8 mouse cellular contexts compared by ENCODE assay signal in the genomic region with DNA sequence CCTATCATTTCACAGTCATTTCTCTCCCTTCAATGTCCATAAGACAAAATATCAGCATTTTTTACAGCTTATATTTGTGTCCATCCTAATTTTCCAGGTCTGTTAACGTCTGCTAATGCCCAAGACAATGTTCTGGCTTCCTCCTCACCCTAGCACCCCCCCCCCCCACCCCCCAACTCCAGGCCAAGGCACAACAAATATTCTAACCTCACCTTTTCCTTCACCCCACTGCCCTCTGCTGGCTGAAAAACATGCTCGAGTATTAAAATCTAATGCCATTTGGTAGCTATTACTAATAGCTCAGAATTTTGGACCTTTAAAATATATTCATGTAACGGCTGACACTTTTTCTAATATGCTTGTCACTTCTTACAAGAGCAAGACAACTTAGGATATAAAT. TPM values are rescaled to one million over a fixed set of nuclear protein-coding genes. Genes with fewer than 3 reads are reported as not detected.
DNase-seq lines count a peak whose midpoint lies in the region; ATAC-seq and TF ChIP-seq lines count a peak whose summit lies in the region.
"Had no signal": no experiment of that assay in that cellular context is flagged by ENCODE, and none has a peak within 500 bp of the region (broad histone marks: within the 10 kb centered on the region; RNA-seq: fewer than 3 reads in every experiment).

No protein-coding gene starts in this region.

- H3K4me2 ChIP-seq in liver, postnatal 0 days (ENCODE audit: low read depth, low read length), result no peak overlapping the region

- H3K9ac ChIP-seq in liver, postnatal 0 days (replicated peaks), result no peak overlapping the region

- TF ChIP-seq EP300 in liver, postnatal 0 days (IDR thresholded peaks at IDR 0.05; ENCODE audit: low read depth), result no peak

- no peaks in the 10 kb centered on the region for H3K36me3 ChIP-seq in liver, postnatal 0 days (replicated peaks; ENCODE audit: insufficient read depth, low read length)

- ATAC-seq in liver, postnatal 0 days, result no peak

- intact Hi-C loops in left cerebral cortex, postnatal 4 days (cut with DNase I), result no loop called here
- intact Hi-C loops in left cerebral cortex, postnatal 36 days (cut with DNase I), result loop anchor here (5.0 kb wide), 1 partner anchor 44 kb away; the partner anchor contains the start of genes Clcn2 and Polr2h

- DNase-seq in left cerebral cortex, postnatal 4 days, result peak; percentile 66
- DNase-seq in left cerebral cortex, postnatal 36 days (ENCODE audit: low spot score in 2 of 2), result no peak
- DNase-seq in MEL-GATA-1-ER (ENCODE audit: extremely low read depth, low read depth), result peak; percentile 16
- peak; percentile 65 to 76 for DNase-seq in adrenal gland, postnatal 36 days
- DNase-seq in forelimb bud, embryonic 11.5 days (ENCODE audit: low read depth, low spot score), result peak; percentile 48
- DNase-seq in liver, postnatal 0 days, result peak; percentile 56
- no peak for DNase-seq in frontal cortex, postnatal 36 days (ENCODE audit: low spot score in 2 of 2)

- no peaks in the 10 kb centered on the region for H3K9me3 ChIP-seq in liver, postnatal 0 days (ENCODE audit: low read length)

- 2% methylated on average over 3 of the region's 3 CpGs for WGBS in liver, postnatal 0 days (ENCODE audit: insufficient replicate concordance)

- TF ChIP-seq CTCF in liver, postnatal 0 days (IDR thresholded peaks at IDR 0.05; ENCODE audit: low read depth), result peak; percentile 72

- no peaks in the 10 kb centered on the region for H3K4me1 ChIP-seq in liver, postnatal 0 days (ENCODE audit: insufficient read depth)

- H3K27me3 ChIP-seq in liver, postnatal 0 days (ENCODE audit: insufficient read depth, low read length), result no peaks in the 10 kb centered on the region

- no peak overlapping the region for H3K27ac ChIP-seq in liver, postnatal 0 days (ENCODE audit: low read depth)

- H3K4me3 ChIP-seq in liver, postnatal 0 days (ENCODE audit: low read depth, low read length), result no peak overlapping the region
- H3K4me3 ChIP-seq: erythroblast, embryonic 14.5 days had no signal

RNA-seq across cellular contexts. Expression of gene Thpo, which starts 27.4 kb away (rescaled TPM):
- 1 to 10 TPM; 1.2 to 2.3 TPM for total RNA-seq in left cerebral cortex, postnatal 4 days (2021)
- total RNA-seq in left cerebral cortex, postnatal 36 days (2021), result 1 to 10 TPM; 2.9 to 7.8 TPM
- total RNA-seq in adrenal gland, postnatal 36 days (2021), result 1 to 10 TPM; 1.3 to 1.5 TPM
- polyA plus RNA-seq in liver, postnatal 0 days (2015; fragmentation: Nextera tagmentation; extraction: Ambion mirVana), result 8.6 and 8.9 TPM in 2 replicates
- polyA plus RNA-seq: erythroblast, embryonic 14.5 days had no signal

RNA-seq across cellular contexts. Expression of gene Chrd, which starts 28.8 kb away (rescaled TPM):
- total RNA-seq in left cerebral cortex, postnatal 4 days (2021), result 10 to 100 TPM; 15.4 to 18.6 TPM
- total RNA-seq in left cerebral cortex, postnatal 36 days (2021), result 10 to 100 TPM; 33.6 to 46.4 TPM
- 10 to 100 TPM; 10.4 to 10.6 TPM for total RNA-seq in adrenal gland, postnatal 36 days (2021)
- polyA plus RNA-seq in liver, postnatal 0 days (2015; fragmentation: Nextera tagmentation; extraction: Ambion mirVana), result 0.34 and 0.45 TPM in 2 replicates
- polyA plus RNA-seq: erythroblast, embryonic 14.5 days had no signal

RNA-seq across cellular contexts. Expression of gene Clcn2, which starts 44.1 kb away (rescaled TPM):
- 10 to 100 TPM; 38.8 to 40.3 TPM for total RNA-seq in left cerebral cortex, postnatal 4 days (2021)
- total RNA-seq in left cerebral cortex, postnatal 36 days (2021), result 10 to 100 TPM; 59.1 to 72.2 TPM
- 10 to 100 TPM; 19.3 to 66.2 TPM for total RNA-seq in adrenal gland, postnatal 36 days (2021)
- polyA plus RNA-seq in liver, postnatal 0 days (2015; fragmentation: Nextera tagmentation; extraction: Ambion mirVana), result 3.6 and 4.7 TPM in 2 replicates

RNA-seq across cellular contexts. Expression of gene Polr2h, which starts 44.2 kb away (rescaled TPM):
- total RNA-seq in left cerebral cortex, postnatal 4 days (2021), result 10 to 100 TPM; 30.5 to 32.0 TPM
- 10 to 100 TPM; 21.7 to 25.5 TPM for total RNA-seq in left cerebral cortex, postnatal 36 days (2021)
- total RNA-seq in adrenal gland, postnatal 36 days (2021), result 10 to 100 TPM; 37.0 to 56.4 TPM
- 25.1 and 27.5 TPM in 2 replicates for polyA plus RNA-seq in liver, postnatal 0 days (2015; fragmentation: Nextera tagmentation; extraction: Ambion mirVana)

Comparison
In these comparisons a context has a peak if more than half of its experiments do, and no peak if none do; other contexts are left out.
1. DNase-seq: peak in left cerebral cortex, postnatal 4 days (single experiment), MEL-GATA-1-ER (single experiment), adrenal gland, postnatal 36 days (2 of 2), forelimb bud, embryonic 11.5 days (single experiment) and liver, postnatal 0 days (single experiment); none in left cerebral cortex, postnatal 36 days (0 of 2) and frontal cortex, postnatal 36 days (0 of 2).